Mouse (Mus musculus) liver, postnatal 0 days (tissue): ENCODE data around the gene Amdhd1.

Experiments
- CTCF ChIP-seq: sonication (generic); IDR thresholded peaks from 2 replicates; pipeline ENCODE4 v1.5.1; 2016; ENCODE audit warnings: antibody characterized with exemption, low read depth
- EP300 ChIP-seq: IDR thresholded peaks from 2 replicates; pipeline ENCODE4 v1.6.1; 2016; ENCODE audit warnings: antibody characterized with exemption, low read depth, mild to moderate bottlenecking

- TF ChIP-seq CTCF (peak; percentile 92), EP300 (no peak)
These were observed 37.5 kb upstream of the Amdhd1 start for GRCm38 (mm10) chr10:93577271-93577886.
